Mouse (Mus musculus): ENCODE data around the gene Rps27. TPM values are rescaled to one million over a fixed set of nuclear protein-coding genes. Genes with fewer than 3 reads are reported as not detected.

Gene Rps27
- total RNA-seq, 1 experiment from 2014 or later: 4,490 TPM

DNA sequence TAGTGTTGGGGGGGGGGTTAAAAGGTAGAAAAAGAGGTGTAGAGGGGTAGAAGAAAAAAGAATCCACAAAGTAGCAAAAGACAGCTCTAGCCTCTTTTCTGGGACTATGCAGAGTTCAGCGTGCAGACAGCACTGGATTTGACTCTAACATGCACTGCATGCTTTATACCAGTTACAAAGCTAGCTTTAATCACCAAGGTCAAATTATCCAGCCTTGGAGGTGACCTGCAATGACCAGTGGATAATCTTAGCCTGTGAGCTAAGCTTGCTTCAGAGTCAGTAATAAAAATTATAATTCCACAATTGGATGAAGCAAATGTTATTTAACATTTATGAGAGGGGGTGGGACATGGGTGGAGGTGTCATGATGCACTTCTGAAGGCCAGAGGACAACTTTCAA, 17.8 kb downstream of the Rps27 start:
- no peak for ATAC-seq (replicated peaks; ENCODE audit: low read depth, poor library complexity, severe bottlenecking)

DNA sequence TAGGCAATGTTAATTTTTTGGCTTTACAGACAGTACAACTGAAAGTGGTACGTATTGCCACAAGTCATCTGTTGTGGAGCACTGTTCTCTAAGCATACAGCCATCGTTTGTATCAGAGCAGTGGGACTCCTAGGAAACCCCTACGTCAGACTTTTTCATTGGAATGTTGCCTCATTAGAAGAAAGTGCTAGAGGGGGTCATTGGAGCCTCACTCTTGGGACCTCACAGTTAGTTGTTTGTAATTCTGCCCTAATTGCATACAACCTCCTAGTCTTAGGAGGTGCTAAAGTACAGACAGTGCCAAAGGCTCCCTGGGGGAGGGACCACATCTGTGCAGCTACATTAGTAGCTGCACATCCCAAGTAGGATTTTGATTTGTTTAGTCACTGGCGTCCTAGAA, 18.7 kb downstream of the Rps27 start:
- ATAC-seq (replicated peaks; ENCODE audit: low read depth, poor library complexity, severe bottlenecking): no peak

DNA sequence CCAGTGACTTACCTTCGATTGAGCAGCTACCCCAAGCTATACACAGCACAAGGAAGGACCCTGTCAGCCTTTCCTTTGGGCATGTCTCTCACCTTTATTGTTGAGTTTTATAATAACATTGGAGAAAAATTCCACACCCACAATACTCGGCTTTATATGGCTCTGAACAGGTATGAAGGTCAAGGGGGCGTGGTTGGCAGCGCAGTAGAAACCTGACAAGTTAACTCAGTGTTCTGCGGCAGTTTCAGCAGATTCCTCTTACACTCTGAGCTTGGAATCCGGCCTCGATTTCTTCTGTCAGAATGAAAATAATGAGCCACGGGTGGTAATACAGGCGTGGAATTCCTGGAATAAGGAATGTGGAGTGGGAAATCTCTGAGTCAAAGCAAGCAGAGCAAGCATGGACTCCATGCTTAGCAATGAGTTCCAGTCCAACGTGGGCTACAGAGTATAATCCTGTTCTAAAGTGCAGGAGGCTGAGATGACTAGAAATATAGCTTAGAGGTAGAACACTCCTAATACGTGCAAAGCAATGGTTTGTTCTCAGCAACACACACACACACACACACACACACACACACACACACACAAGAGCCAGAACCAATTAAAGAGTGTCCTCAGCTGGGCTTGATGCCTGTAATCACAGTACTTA, 22.5 kb downstream of the Rps27 start:
- no peak for ATAC-seq (replicated peaks; ENCODE audit: low read depth, poor library complexity, severe bottlenecking)

- no peak for ATAC-seq (replicated peaks; ENCODE audit: low read depth, poor library complexity, severe bottlenecking)
Measured at GRCm38 (mm10) chr3:90183581-90183980, 29.9 kb downstream of the Rps27 start.

- no peak for ATAC-seq (replicated peaks; ENCODE audit: low read depth, poor library complexity, severe bottlenecking)
Measured at GRCm38 (mm10) chr3:90179566-90179965, 33.9 kb downstream of the Rps27 start.

Other genes with a start within 250 kb of the Rps27 start
- gene Hax1, start 214.9 kb downstream of the Rps27 start, total RNA-seq (2017): 73.2 and 87.5 TPM in 2 replicates
- gene 4933434E20Rik, start 162.0 kb downstream of the Rps27 start, total RNA-seq (2017): 28.8 and 34.0 TPM in 2 replicates
- gene Ubap2l, start 161.0 kb downstream of the Rps27 start, total RNA-seq (2017): 180 and 186 TPM in 2 replicates
- gene Tpm3, start 141.0 kb downstream of the Rps27 start, total RNA-seq (2017): 718 and 782 TPM in 2 replicates
- 0.27 and 0.39 TPM in 2 replicates for gene Nup210l, start 109.5 kb downstream of the Rps27 start, total RNA-seq (2017)
- gene Rab13, start within 50 bp of the Rps27 start, total RNA-seq (2017): 0.23 and 1.4 TPM in 2 replicates
- 51.4 and 52.9 TPM in 2 replicates for gene Jtb, start 17.9 kb upstream of the Rps27 start, total RNA-seq (2017)
- not detected in 2 replicates for gene Creb3l4, start 29.9 kb upstream of the Rps27 start, total RNA-seq (2017)
- gene Slc39a1, start 34.5 kb upstream of the Rps27 start, total RNA-seq (2017): 35.0 and 42.1 TPM in 2 replicates
- gene Crtc2, start 40.5 kb upstream of the Rps27 start, total RNA-seq (2017): 13.4 and 16.5 TPM in 2 replicates
- 9.7 and 14.9 TPM in 2 replicates for gene Dennd4b, start 51.5 kb upstream of the Rps27 start, total RNA-seq (2017)
- gene Gatad2b, start 79.5 kb upstream of the Rps27 start, total RNA-seq (2017): 34.4 and 39.8 TPM in 2 replicates
- gene Slc27a3, start 176.3 kb upstream of the Rps27 start, total RNA-seq (2017): 1.1 and 1.2 TPM in 2 replicates
- 19.2 and 21.7 TPM in 2 replicates for gene Ints3, start 220.0 kb upstream of the Rps27 start, total RNA-seq (2017)